Mouse (Mus musculus) midbrain, embryonic 14.5 days (tissue): ENCODE measurements around the gene Qrich1. TPM values are rescaled to one million over a fixed set of nuclear protein-coding genes. Genes with fewer than 3 reads are reported as not detected.

Experiments used
- ATAC-seq: fragments of 200-750 bp; cut with Nextera tagmentation; 2 replicates; pipeline ENCODE4 v1.8.0; 2017; ENCODE audit warnings: moderate number of reproducible peaks, moderate library complexity; ENCODE audit not compliant: low FRiP score, low TSS enrichment
- DNase-seq: peaks from one replicate; pipeline ENCODE4 v3.0.0-alpha.2; 2015
- H3K27ac ChIP-seq: fragments of 300-500 bp; sonication (generic); replicated peaks from 2 replicates; pipeline ENCODE4 v1.5.1; 2014; ENCODE audit warnings: mild to moderate bottlenecking, low read depth, low read length, moderate library complexity
- H3K27me3 ChIP-seq: fragments of 300-500 bp; sonication (generic); 2 replicates; pipeline ENCODE4 v1.6.1; 2014; ENCODE audit warnings: low read length, control low read depth, mixed read lengths; ENCODE audit not compliant: control insufficient read depth, insufficient read depth
- H3K36me3 ChIP-seq: fragments of 300-500 bp; sonication (generic); 2 replicates; pipeline ENCODE4 v1.6.1; 2014; ENCODE audit warnings: low read length, control low read depth; ENCODE audit not compliant: control insufficient read depth, insufficient read depth
- H3K4me1 ChIP-seq: fragments of 300-500 bp; sonication (generic); 2 replicates; pipeline ENCODE4 v1.6.1; 2014; ENCODE audit warnings: mild to moderate bottlenecking, antibody characterized with exemption, low read length, control low read depth; ENCODE audit not compliant: control insufficient read depth, insufficient read depth
- H3K4me2 ChIP-seq: fragments of 300-500 bp; sonication (generic); 2 replicates; pipeline ENCODE4 v1.6.1; 2014; ENCODE audit warnings: mild to moderate bottlenecking, low read length, moderate library complexity
- H3K4me3 ChIP-seq: fragments of 300-500 bp; sonication (generic); replicated peaks from 2 replicates; pipeline ENCODE4 v1.5.1; 2014; ENCODE audit warnings: low read depth, low read length
- H3K9ac ChIP-seq: fragments of 300-500 bp; sonication (generic); replicated peaks from 2 replicates; pipeline ENCODE4 v1.6.1; 2014; ENCODE audit warnings: mild to moderate bottlenecking, low read length, moderate library complexity
- H3K9me3 ChIP-seq: fragments of 300-500 bp; sonication (generic); 2 replicates; pipeline ENCODE4 v1.6.1; 2016; ENCODE audit warnings: low read length, control low read depth, mixed read lengths; ENCODE audit not compliant: control insufficient read depth
- WGBS: fragments of 180-500 bp; shearing (Covaris S2); extraction: QIAGEN DNeasy Blood & Tissue Kit; methylation state at CpG from one replicate; pipeline ENCODE4 v1.1.7; 2014; 5-methylcytosine and 5-hydroxymethylcytosine counted together
- polyA plus RNA-seq: library from polyadenylated mRNA; unstranded; fragments of >200 nt; fragmentation: Nextera tagmentation; extraction: Ambion mirVana; gene quantifications from 2 replicates; pipeline ENCODE4 v1.2.1, GENCODE M21; 2014

Qrich1 gene
- polyA plus RNA-seq, 1 experiment from 2014 or later: 146 TPM

- Histone ChIP-seq H3K4me2 (no peak overlapping the region), H3K4me3 (no peak overlapping the region), H3K9me3 (no peaks in the 10 kb centered on the region), H3K27ac (no peak overlapping the region), H3K9ac (no peak overlapping the region), H3K36me3 (peaks cover 75% of the 10 kb centered on the region), H3K4me1 (no peaks in the 10 kb centered on the region), H3K27me3 (no peaks in the 10 kb centered on the region)
- DNase-seq (no peak), ATAC-seq (no peak)
- 91% methylated on average over 1 of the region's 1 CpGs for WGBS
Measured at GRCm38 (mm10) chr9:108530954-108531353, 14.3 kb downstream of the Qrich1 start.

DNA sequence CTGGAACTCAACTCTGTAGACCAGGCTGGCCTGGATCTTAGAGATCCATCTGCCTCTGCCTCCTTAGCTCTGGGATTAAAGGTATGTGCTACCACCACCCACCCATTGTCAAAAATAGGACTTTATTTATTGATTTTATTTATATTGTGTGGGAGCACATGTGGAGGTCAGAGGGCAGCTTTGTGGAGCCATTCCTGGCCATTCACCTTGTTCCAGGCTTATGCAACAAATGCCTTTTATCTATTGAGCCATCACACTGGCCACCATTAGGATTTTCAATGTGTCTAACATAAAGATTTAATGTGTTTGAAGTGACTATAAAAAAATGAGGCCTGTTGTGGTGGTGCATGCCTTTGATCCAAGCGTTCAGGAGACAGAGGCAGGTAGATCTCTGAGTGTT is 14.9 kb downstream of the Qrich1 start:
- Histone ChIP-seq H3K4me2 (no peak overlapping the region), H3K27ac (no peak overlapping the region), H3K4me3 (no peak overlapping the region), H3K9me3 (no peaks in the 10 kb centered on the region), H3K9ac (no peak overlapping the region), H3K4me1 (no peaks in the 10 kb centered on the region), H3K27me3 (no peaks in the 10 kb centered on the region), H3K36me3 (peaks cover 80% of the 10 kb centered on the region)
- DNase-seq (no peak), ATAC-seq (no peak)
- 93% methylated on average over 1 of the region's 1 CpGs for WGBS

DNA sequence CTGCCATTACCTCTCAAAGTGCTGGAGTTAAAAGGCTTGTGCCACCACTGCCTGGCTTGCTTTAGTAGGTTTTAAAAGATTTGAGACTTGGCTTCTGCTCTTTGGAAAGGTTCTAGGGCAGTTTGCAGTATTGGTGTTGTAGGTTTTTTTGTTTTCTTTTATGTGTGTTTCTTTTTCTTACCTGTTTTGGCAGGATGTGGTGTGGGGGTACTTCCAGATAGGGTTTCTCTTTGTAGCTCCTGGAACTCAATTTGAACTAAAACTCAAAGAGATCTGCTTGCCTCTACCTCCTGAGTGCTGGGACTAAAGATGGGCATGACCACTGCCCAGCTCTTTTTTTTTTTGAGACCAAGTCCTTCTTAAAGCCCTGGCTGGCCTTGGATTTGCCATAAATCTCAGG is 24.2 kb downstream of the Qrich1 start:
- Histone ChIP-seq H3K4me2 (no peak overlapping the region), H3K4me1 (no peaks in the 10 kb centered on the region), H3K9me3 (no peaks in the 10 kb centered on the region), H3K4me3 (no peak overlapping the region), H3K27me3 (no peaks in the 10 kb centered on the region), H3K9ac (no peak overlapping the region), H3K36me3 (peaks cover 88% of the 10 kb centered on the region), H3K27ac (no peak overlapping the region)
- no peak for ATAC-seq
- no peak for DNase-seq

- whole genome bisulfite sequencing: 98% methylated on average over 3 of the region's 3 CpGs
- DNase-seq: no peak
- Histone ChIP-seq H3K9me3 (no peaks in the 10 kb centered on the region), H3K4me2 (no peak overlapping the region), H3K36me3 (peaks cover 92% of the 10 kb centered on the region), H3K4me3 (no peak overlapping the region), H3K27me3 (no peaks in the 10 kb centered on the region), H3K9ac (no peak overlapping the region), H3K4me1 (no peaks in the 10 kb centered on the region), H3K27ac (no peak overlapping the region)
- no peak for ATAC-seq
Measured at GRCm38 (mm10) chr9:108545986-108546385, 29.4 kb downstream of the Qrich1 start.

GRCm38 (mm10) chr9:108546875-108547274 is 30.3 kb downstream of the Qrich1 start:
- DNase-seq (no peak), ATAC-seq (no peak)
- H3K27me3 ChIP-seq: no peaks in the 10 kb centered on the region
- no peak overlapping the region for H3K9ac ChIP-seq
- no peak overlapping the region for H3K4me2 ChIP-seq
- H3K9me3 ChIP-seq: no peaks in the 10 kb centered on the region
- no peak overlapping the region for H3K27ac ChIP-seq
- 97% methylated on average over 1 of the region's 1 CpGs for WGBS
- no peak overlapping the region for H3K4me3 ChIP-seq
- H3K36me3 ChIP-seq: peaks cover 90% of the 10 kb centered on the region
- H3K4me1 ChIP-seq: no peaks in the 10 kb centered on the region

DNA sequence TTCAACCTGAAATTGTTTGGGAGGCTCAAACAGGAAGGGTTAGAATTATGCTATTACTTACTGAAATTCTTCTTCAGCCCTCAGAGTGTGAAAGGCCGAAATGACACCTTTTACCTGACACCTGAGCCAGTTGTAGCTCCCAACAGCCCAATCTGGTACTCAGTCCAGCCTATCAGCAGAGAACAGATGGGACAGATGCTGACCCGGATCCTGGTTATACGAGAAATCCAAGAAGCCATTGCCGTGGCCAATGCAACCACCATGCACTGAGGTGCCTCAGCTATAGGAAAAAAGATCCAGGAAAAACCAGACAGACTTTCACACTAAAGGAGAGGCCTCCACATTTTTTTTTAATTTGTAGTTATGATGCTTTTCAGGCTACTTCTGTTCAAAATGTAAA is 42.6 kb downstream of the Qrich1 start:
- DNase-seq (no peak), ATAC-seq (no peak)
- peaks cover 73% of the 10 kb centered on the region for H3K36me3 ChIP-seq
- H3K9ac ChIP-seq: no peak overlapping the region
- H3K4me1 ChIP-seq: peaks cover 8% of the 10 kb centered on the region
- H3K27me3 ChIP-seq: no peaks in the 10 kb centered on the region
- H3K9me3 ChIP-seq: no peaks in the 10 kb centered on the region
- H3K4me2 ChIP-seq: no peak overlapping the region
- no peak overlapping the region for H3K27ac ChIP-seq
- no peak overlapping the region for H3K4me3 ChIP-seq
- WGBS: 91% methylated on average over 4 of the region's 4 CpGs

DNA sequence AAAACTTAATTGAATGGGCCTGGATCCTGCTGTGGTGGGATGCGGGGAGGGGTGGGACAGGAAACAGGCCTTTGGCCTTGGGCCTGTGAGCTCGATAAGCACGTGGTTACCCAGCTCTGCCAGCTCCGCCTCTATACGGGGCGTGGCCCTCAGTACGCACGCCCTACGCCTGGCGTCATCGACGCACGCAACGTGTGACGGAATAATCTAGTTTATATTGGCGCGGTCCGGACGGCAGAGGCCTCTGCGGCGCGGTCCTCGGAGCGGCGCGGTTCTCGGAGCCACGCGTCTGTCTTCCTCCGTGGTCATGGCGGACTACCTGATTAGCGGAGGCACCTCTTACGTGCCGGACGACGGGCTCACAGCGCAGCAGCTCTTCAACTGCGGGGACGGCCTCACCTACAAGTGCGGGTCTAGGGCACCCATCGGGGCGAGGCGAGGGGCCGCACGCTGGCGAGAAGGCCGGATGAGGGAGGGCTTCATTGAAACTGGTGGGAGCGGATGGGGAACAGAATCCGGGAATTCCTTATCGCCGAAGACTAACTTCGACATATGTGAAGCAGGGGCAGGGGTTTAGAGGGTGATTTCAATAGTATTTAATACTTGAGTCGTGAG is 43.7 kb downstream of the Qrich1 start, which contains the start of gene Impdh2:
TSS of gene Impdh2 (plus strand) at position 60 of the 615 bp plus-strand sequence.
- H3K4me1 ChIP-seq: peaks cover 8% of the 10 kb centered on the region
- H3K9me3 ChIP-seq: no peaks in the 10 kb centered on the region
- under 1% methylated on average over 52 of the region's 53 CpGs for WGBS
- DNase-seq: peak; percentile 99
- peak within 1 kb of the TSS; percentile 47 for H3K4me3 ChIP-seq
- peak within 1 kb of the TSS; percentile 67 for H3K4me2 ChIP-seq
- ATAC-seq: peak; percentile 98
- peak within 1 kb of the TSS; percentile 59 for H3K9ac ChIP-seq
- H3K27me3 ChIP-seq: no peaks in the 10 kb centered on the region
- H3K36me3 ChIP-seq: peaks cover 73% of the 10 kb centered on the region
- peak within 1 kb of the TSS; percentile 53 for H3K27ac ChIP-seq

DNA sequence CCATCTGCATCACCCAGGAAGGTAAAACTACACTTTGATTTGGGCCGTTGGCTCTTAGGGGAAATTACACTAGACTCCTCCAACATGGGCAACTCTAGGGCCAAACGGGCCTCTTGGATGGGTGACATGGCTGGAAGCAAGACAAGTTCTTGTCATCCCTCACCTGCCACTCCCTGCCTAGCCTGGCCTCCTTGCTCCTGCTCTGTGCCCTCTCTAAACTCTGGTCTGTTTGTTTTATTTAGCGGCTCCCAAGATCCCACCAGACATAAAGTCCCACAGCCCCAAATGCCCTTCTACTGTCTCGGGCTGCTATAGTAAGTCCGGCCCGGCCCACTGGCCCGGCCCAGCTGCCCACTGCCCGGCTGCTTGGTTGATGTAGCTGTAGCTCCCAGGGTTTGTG is 47.1 kb downstream of the Qrich1 start:
- DNase-seq (no peak), ATAC-seq (no peak)
- Histone ChIP-seq H3K36me3 (peaks cover 48% of the 10 kb centered on the region), H3K4me3 (no peak overlapping the region), H3K9me3 (no peaks in the 10 kb centered on the region), H3K27me3 (no peaks in the 10 kb centered on the region), H3K4me1 (peaks cover 25% of the 10 kb centered on the region), H3K9ac (no peak overlapping the region), H3K4me2 (no peak overlapping the region), H3K27ac (no peak overlapping the region)
- WGBS: 96% methylated on average over 8 of the region's 8 CpGs

DNA sequence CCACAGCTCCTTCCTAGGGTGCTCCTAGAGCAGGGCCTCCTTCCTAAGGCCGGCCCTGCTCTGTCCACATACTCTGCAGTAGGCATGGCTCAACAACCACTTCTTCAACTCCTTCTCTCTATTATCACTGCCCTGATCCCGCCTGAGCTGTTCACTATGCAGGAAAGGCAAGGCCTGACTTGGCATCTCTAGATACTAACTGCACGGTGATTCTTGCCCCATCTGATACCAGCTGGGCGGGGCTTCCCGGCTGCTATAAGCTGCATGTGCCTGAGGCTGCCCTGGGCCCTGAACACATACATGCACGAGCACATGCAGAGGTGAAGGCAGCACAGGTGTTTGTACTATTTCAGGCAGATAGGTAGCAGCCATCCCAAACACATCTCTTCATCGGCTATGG is 47.5 kb downstream of the Qrich1 start:
- ATAC-seq: no peak
- no peak overlapping the region for H3K9ac ChIP-seq

More for the DNA sequence above, 47.5 kb downstream of the Qrich1 start:
- no peak overlapping the region for H3K4me3 ChIP-seq
- no peaks in the 10 kb centered on the region for H3K9me3 ChIP-seq
- H3K4me2 ChIP-seq: no peak overlapping the region
- WGBS: 89% methylated on average over 7 of the region's 7 CpGs
- peaks cover 43% of the 10 kb centered on the region for H3K36me3 ChIP-seq
- H3K27ac ChIP-seq: no peak overlapping the region
- no peaks in the 10 kb centered on the region for H3K27me3 ChIP-seq
- DNase-seq: no peak
- peaks cover 26% of the 10 kb centered on the region for H3K4me1 ChIP-seq
